Mouse (Mus musculus): ENCODE measurements at regions not wholly inside any gene's neighbourhood (a gene's known extent, or its start where the extent isn't known, plus 50 kb on each side); places are given as distances from the start of the nearest gene placed in this dataset.
A peak's percentile ranks its signal among the peaks of the same experiment; 100 is the strongest.

DNA sequence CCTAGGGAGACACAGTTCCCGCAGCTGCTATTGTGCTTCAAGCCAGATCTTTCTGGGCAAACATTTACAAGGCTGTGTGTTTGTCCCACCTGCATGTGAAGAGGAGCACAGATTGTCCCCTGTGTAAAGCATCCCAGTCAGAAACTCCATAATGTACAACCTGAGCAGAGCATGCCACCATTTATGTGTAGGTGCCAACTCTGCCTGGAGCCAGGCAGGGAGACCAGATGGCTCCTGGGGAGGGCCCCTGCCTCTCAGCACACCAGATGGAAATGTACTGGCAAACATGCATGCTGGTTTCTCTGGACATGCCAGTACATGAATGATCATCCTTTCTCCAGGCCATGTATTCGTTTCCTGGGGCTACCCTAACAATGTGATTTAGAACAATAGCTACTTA is 98.6 kb upstream of the Foxp3 start:
- peak; percentile 78 for ATAC-seq (ENCODE audit: low TSS enrichment)

DNA sequence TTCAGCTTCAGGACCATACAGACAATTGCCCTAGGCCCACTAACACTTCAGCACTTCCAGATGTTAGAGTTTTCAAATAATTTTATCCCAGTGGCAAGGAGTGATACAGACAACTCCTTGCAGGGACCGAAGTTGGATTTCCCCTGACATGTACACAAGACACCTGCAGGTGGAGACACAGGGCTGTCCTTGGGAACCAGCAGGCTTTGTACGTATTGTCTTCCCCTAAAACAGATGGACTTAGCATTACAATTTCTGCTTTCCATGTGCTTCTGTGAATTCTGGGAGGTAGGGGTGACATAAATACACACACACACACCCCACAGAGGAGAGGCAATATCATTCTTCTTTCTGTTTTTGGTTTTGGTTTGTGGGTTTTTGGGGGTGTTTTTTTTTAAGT is 98.2 kb upstream of the Usp27x start:
- ATAC-seq (ENCODE audit: low TSS enrichment) = peak; percentile 89

DNA sequence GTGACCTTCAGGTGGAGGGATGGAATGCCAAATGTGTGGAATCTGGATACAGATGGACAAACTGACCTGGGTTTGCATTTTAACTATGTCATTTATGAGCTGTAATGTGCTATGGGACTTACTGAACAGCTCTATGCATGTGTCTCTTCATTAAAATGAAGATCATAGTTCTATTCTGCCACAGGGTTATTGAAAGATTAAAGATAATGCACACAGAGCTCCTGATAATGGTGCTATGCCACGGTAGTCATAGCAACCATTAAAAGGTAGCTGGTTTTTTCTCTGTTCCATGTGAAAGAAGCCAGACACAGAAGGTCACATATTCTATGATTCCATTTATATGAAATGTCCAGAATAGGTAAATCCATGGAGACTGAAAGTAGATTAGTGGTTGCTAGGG is 94.2 kb upstream of the Usp27x start:
- ATAC-seq (ENCODE audit: low TSS enrichment) = no peak

DNA sequence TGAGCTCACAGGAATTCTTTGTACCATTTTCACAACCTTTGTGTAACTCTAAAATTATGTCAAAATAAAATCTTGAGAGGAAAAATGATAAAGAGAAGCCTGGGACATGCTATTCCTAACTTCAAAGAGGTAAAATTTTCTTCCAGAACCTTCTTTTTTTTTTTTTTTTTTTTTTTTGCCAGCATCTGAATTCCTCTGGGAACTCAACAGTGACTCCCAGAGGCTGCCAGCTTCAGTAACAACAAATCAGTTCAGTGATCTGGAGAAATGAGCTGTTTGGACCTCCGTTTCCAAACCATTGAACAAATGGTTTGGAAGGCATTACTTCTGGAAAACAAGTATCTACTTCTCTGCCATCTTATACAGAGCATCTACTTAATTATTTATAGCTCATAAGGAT is 92.4 kb upstream of the Usp27x start:
- no peak for ATAC-seq (ENCODE audit: low TSS enrichment)

DNA sequence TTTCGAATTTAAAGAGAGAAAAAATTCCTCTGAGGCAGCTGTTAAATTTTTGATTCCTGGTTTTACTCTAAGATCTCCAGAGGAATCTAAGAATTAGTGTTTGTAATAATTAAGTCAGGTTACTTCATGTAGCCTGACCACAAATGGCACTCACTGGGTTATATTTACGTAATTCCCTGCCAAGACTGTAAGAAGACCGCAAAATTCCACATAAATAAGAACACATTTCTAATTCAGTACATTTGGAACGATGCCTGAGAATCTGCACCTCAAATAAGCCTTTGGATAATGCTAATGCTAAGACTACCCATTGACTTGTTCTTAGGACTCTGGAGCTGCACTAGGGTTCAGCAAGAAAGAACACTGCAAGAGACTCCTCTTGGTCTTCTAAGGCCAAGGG is 81.2 kb upstream of the Usp27x start:
- ATAC-seq (ENCODE audit: low TSS enrichment) = no peak

DNA sequence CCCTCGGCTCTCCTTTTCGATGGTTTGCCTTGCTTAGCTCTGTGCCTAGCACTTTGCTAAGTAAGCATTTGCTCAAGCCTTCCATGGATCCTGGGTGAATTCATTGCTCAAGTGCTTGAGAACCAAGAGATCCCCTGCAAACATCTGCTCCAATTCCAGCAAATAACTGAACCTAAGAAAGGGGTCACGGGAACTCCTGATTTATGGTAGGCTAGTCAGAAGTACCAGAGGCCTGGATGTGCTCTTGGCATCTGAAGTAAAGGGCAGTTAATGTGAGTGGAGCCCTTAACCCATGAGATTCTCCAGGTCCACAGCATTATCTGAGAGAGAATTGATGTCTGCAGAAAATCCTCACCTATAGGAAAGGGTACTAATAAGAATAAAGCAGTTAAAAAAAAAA is 69.4 kb upstream of the Usp27x start:
- no peak for ATAC-seq (ENCODE audit: low TSS enrichment)

DNA sequence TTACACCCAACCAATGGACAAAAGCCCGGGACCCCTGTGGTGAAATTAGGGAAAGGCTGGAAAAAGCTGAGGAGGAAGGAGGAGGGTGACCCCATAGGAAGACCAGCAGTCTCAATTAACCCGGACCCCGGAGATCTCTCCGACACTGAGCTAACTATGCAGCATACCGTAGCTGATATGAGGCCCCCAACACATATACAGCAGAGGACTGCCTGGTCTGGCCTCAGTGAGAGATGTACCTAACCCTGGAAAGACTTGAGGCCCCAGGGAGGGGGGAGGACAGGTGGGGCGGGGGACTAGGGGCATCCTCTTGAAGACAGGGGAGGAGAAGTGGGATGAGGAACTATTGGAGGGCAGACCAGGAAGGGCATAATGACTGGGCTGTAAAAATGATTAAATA is 69.0 kb upstream of the Usp27x start:
- no peak for ATAC-seq (ENCODE audit: low TSS enrichment)

DNA sequence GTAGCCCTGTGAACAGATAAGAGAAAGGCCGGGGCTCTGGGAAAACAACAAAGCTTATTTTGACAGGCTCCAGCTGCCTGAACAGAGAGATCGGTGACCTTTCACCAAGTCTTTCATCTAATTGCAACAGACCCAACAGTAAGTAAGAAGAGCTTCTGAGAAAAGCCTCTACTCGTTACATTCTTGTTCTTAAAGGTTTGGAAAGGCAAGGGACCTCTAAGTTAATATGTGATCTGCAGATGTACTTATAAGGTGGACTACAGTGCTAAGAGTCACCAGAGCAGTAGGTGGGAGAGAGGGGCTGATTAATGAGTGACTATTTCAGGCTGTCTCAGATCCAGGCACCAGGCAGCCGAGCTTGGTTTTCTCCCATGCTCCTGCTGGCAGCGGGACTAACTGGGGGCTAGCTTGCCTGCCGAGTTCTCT is 68.4 kb upstream of the Usp27x start:
- ATAC-seq (ENCODE audit: low TSS enrichment) = no peak

DNA sequence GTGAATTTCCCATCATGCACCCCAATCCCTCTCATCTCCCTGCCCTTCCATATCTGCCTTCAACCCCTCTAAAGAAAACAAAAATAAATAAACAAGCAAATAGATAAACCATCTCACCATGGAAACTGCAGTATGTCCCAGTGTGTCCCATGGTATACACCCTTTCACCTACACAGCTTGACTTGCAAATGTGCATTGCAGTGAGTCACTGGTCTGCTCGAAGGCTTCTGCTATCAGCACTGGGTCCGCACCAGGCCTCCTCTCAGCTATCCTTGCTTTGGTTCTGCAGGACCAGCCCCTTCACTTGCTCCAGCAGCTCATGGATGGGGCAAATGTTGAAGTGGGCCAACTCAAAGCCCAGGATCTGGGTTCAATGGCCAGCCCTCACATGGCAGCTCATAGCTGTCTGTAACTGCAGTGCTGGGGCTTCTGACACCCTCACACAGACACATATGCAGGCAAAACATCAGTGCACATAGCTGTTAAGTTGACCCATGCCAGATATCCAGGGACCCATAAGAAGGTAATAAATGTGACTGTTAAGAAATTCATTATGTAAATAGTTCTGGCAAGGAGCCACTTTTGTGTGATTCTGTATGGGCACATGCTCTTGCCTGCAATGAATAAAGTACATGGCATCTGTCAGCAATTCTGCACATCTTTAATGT is 59.9 kb upstream of the Usp27x start:
- ATAC-seq (ENCODE audit: low TSS enrichment) = no peak

DNA sequence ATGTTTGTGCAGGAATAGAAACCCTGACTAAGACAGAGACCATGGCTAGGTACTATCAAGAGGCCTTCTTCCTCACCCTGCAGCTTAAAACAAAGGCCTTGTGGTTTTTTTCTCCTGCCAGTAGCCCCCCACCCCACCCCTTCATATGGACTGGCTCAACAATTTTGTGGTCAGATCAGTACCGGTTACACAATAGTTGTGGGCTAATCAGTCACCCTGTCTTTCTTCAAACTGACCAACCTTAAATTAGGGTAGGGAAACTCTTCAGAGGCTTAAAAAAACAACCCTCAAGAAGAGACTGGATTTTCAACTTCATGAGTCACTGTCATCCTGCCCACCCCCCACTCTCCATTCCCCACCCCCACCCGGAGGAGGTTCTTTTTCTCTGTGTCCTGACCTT is 58.6 kb upstream of the Usp27x start:
- ATAC-seq (ENCODE audit: low TSS enrichment) = no peak

DNA sequence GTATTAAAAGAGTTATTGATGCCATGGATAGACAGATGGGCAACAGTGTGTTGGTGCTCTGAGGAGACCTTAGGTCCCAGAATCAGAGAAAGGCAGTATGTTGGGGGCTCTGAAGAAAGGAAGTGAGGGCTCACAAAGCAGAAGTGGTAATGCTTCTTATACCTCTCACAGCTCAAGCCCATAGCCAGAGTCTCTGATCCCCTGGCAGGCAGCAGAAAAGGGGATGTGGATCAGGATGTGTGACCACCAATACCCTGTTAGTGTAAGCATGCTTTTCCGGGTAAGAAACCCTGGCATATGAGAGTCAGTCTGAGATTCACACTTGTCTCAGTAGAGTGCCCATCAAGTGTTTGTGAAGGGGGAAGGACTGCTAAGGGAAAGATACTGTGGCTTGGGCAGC is 54.8 kb upstream of the Usp27x start:
- ATAC-seq (ENCODE audit: low TSS enrichment) = no peak

DNA sequence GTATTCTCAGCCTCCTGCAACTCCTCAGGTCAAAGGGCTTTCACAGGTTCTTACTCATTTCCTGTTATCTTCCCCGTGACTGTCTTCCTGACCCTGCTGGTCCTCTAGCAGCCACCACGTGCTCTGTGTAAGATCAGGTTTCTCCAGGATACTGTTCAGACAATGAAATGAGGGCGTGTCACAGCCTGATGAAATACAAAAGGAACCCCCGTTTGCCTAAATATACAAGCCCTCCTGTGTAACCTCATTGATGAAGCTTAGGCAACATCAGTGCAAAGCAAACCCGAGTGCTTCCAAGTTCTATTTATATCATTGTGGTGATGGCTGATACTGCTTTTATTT is 53.9 kb upstream of the Usp27x start:
- no peak for ATAC-seq (ENCODE audit: low TSS enrichment)

DNA sequence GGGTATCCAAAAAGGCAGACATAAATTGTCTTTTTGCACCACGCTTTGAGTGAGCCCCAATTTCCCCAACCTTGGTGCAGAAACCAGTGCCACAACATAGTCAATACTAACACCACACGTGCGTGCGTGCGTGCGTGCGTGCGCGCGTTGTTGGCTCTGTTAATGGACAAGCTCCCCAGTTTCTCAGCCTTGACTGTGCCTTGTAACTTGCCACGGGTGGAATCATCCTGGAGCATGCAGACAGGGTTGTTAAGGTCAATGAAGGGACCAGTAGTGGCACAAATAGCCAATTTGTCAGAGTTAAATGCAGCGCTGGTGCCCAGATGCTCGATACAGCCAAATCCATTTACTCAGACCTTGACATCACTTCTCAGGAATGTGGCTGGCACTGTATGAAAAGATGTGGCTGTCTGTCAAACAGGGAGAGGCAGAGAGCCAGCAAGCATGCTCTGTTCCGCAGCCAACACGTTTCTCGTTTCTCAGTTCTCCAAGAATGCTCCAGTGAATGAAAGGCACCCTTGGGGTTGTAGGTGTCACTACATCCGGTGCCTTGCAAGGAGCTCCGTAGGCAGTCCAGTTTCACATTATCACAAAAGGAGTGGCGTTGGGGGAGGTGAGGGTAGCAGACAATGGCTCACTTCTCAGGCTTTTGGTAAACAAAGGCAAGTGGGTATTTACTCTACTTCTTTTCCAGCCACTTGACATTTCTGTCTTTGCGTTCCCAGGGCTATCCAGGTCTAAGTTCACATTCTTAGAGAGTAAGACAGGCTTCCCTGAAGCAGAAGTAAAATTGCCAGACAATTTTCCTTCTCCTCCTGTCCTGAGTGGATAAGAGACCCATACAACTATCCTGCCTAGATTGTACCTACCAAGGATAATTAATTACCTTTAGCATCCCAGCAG is 53.2 kb upstream of the Usp27x start:
- 0 out of 2 replicates have a peak, but pooled peaks have one; percentile 16 for ATAC-seq (ENCODE audit: low TSS enrichment)

Data from frontal cortex, adult (tissue).